Mouse (Mus musculus) forebrain, embryonic 10.5 days (tissue): ENCODE data around the gene Med7. TPM values are rescaled to one million over a fixed set of nuclear protein-coding genes. Genes with fewer than 3 reads are reported as not detected.

Experiments used
- DNase-seq: peaks from one replicate; pipeline ENCODE4 v3.0.0-alpha.2; 2017; ENCODE audit warnings: low spot score; ENCODE audit errors: extremely low spot score
- H3K27ac ChIP-seq: fragments of 300-500 bp; sonication (generic); 2 replicates; pipeline ENCODE4 v1.5.1; 2016; ENCODE audit warnings: mild to moderate bottlenecking
- H3K27me3 ChIP-seq: fragments of 300-500 bp; sonication (generic); 2 replicates; pipeline ENCODE4 v1.6.1; 2016; ENCODE audit warnings: mild to moderate bottlenecking; ENCODE audit not compliant: poor library complexity, severe bottlenecking
- H3K36me3 ChIP-seq: fragments of 300-500 bp; sonication (generic); replicated peaks from 2 replicates; pipeline ENCODE4 v1.6.1; 2016; ENCODE audit warnings: mild to moderate bottlenecking, moderate library complexity
- H3K4me1 ChIP-seq: fragments of 300-500 bp; sonication (generic); 2 replicates; pipeline ENCODE4 v1.6.1; 2016
- H3K4me3 ChIP-seq: fragments of 300-500 bp; sonication (generic); 2 replicates; pipeline ENCODE4 v1.5.1; 2016; ENCODE audit warnings: mild to moderate bottlenecking, moderate library complexity
- H3K9me3 ChIP-seq: fragments of 300-500 bp; sonication (generic); 2 replicates; pipeline ENCODE4 v1.6.1; 2016; ENCODE audit warnings: mild to moderate bottlenecking, moderate library complexity
- WGBS: fragments of 180-500 bp; shearing (Covaris S2); methylation state at CpG from one replicate; pipeline ENCODE4 v1.1.7; 2016; 5-methylcytosine and 5-hydroxymethylcytosine counted together
- polyA plus RNA-seq: library from polyadenylated mRNA; unstranded; fragments of >200 nt; fragmentation: Nextera tagmentation; extraction: Ambion mirVana; gene quantifications from 2 replicates; pipeline ENCODE4 v1.2.1, GENCODE M21; 2016

The Med7 gene
- polyA plus RNA-seq = 96.8 and 101 TPM in 2 replicates

DNA sequence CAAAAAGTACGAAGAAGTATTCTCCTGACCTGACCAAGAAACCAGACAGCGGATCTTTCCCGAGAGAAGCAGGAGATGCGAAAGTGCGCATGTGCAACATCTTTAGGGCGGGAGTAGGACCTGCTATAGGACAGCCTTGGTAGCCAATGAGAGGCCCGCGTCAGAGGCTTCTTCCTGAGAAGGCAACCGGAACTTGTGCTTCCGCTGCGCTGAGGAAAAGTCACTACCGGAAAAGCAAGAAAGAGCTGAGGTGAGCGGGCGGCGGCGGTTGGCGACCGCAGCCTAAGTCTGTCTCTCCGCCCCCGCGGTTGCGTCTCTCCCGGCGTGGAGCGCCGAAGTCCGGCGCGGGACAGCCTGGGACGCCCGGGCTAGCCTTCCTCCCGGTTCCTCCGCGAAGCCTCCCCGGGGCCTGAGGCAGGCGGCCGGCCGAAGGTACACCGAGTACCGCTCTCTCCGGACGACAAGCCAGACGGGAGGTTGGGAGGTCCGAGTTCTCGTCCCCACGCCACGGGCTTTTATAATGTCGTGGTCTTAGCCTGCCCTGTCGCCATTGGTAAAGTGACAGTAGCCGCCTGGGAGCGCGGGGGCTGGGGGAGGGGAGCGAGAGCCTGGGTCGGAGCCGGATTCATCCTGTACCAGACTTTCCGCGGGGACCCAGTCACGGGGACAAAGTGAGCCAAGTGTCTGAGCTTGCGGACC lies at the start of gene Med7:
Gene Med7 (plus strand): TSS at position 166 of the 699 bp plus-strand sequence.
- peaks cover 13% of the 10 kb centered on the region for H3K4me1 ChIP-seq
- peak within 1 kb of the TSS; percentile 97 for H3K27ac ChIP-seq
- H3K9me3 ChIP-seq = no peaks in the 10 kb centered on the region
- DNase-seq = peak; percentile 94
- no peaks in the 10 kb centered on the region for H3K27me3 ChIP-seq
- H3K4me3 ChIP-seq = peak within 1 kb of the TSS; percentile 95
- WGBS = under 1% methylated on average over 59 of the region's 59 CpGs
- H3K36me3 ChIP-seq = peaks cover 33% of the 10 kb centered on the region

- H3K27me3 ChIP-seq = no peaks in the 10 kb centered on the region
Observed at GRCm38 (mm10) chr11:46387061-46387460, 49.7 kb upstream of the Med7 start.

DNA sequence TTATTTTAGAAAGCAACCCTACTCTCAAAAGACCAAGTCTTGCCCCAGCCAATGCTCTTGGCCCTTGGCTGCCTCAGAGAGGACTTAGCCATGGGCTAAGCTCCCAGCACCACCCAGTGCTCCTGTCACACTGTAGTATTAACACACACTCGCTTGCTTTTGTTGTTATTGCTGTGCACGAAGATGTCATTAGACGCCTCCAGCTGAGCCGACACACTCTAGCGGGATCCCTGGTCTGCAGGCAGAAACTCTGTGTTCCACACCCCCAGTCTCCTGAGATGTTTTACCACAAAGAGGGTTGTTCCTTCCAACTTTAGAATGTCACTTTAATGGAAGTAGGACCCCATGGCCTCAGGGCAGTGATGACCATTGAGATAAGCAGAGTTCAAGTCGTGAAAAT lies 48.3 kb upstream of the Med7 start:
- 80% methylated on average over 6 of the region's 6 CpGs for WGBS
- H3K9me3 ChIP-seq = no peaks in the 10 kb centered on the region
- no peaks in the 10 kb centered on the region for H3K36me3 ChIP-seq

More at GRCm38 (mm10) chr11:46387061-46387460, 49.7 kb upstream of the Med7 start:
- WGBS = 93% methylated on average over 8 of the region's 8 CpGs
- no peak for DNase-seq
- H3K9me3 ChIP-seq = no peaks in the 10 kb centered on the region
- no peak overlapping the region for H3K27ac ChIP-seq
- H3K36me3 ChIP-seq = no peaks in the 10 kb centered on the region
- H3K4me3 ChIP-seq = no peak overlapping the region
- peaks cover 6% of the 10 kb centered on the region for H3K4me1 ChIP-seq

DNA sequence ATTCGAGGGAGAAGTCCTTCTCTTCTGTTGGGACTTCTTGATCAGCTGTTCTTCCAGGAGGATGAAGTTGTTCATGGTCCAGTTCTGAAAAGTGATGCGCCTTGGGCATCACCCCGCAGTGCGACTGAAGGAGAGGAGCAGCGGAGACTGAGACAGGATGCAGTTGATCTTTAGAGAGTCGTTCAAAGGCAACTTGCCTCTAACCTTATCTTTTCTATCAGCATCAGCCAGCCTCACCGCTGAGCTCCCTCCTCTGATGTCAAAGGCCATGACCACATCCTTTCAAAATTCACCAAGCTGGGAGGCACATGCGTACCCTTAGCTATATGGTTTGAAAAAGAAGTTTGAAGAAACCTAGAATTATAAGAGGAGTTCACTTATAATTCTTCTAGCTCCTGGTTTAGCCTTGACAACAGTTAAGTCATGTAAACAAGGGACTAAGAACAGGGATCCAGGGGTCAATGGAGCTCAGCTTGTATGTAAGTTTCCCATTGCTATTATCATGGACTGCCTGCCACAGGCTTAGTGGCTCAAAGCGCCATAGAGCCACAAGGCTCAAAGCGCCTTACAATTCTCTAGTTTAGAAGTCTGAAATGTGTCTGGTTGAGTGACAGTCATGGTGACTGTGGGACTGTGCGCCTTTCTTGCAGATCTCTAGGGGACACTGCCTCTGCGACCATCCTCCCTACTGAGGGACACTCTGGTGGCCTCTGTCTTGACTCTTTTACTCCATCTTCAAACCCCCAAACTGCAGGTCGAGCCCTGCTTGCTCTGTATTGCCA lies 47.2 kb upstream of the Med7 start, which contains the start of gene Itk:
Gene Itk (minus strand): TSS at position 180 of the 782 bp plus-strand sequence.
- Histone ChIP-seq H3K36me3 (no peaks in the 10 kb centered on the region), H3K27me3 (no peaks in the 10 kb centered on the region), H3K27ac (no peak within 1 kb of the TSS), H3K9me3 (no peaks in the 10 kb centered on the region), H3K4me1 (peaks cover 6% of the 10 kb centered on the region), H3K4me3 (no peak within 1 kb of the TSS)
- DNase-seq = no peak
- 86% methylated on average over 13 of the region's 13 CpGs for WGBS

More for the DNA sequence above, 48.3 kb upstream of the Med7 start:
- Histone ChIP-seq H3K4me1 (peaks cover 6% of the 10 kb centered on the region), H3K27ac (no peak overlapping the region), H3K4me3 (no peak overlapping the region), H3K27me3 (no peaks in the 10 kb centered on the region)
- DNase-seq = no peak

DNA sequence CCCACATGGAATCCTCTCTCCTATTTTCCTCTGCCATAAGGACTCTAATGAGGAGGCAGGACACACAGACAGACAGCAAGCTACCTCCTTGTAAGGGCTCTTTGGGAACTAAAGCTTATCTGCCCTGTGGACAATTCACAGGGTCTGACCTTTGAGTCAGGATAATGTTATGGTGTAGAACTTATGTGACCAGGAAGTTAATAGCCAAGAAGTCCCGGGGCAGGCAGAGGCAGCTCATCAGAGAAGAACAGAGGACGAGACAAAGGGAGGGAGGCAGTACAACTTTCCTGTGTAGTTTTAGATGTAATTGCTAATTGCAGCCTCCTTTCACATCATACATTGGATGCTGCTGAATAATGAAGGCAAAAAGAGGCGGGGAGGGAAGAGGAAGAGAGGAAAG lies 46.1 kb upstream of the Med7 start:
- no peaks in the 10 kb centered on the region for H3K9me3 ChIP-seq
- no peak overlapping the region for H3K4me3 ChIP-seq
- peaks cover 6% of the 10 kb centered on the region for H3K4me1 ChIP-seq
- no peaks in the 10 kb centered on the region for H3K36me3 ChIP-seq
- H3K27ac ChIP-seq = no peak overlapping the region
- DNase-seq = no peak
- H3K27me3 ChIP-seq = no peaks in the 10 kb centered on the region
- 48% methylated on average over 3 of the region's 3 CpGs for WGBS

DNA sequence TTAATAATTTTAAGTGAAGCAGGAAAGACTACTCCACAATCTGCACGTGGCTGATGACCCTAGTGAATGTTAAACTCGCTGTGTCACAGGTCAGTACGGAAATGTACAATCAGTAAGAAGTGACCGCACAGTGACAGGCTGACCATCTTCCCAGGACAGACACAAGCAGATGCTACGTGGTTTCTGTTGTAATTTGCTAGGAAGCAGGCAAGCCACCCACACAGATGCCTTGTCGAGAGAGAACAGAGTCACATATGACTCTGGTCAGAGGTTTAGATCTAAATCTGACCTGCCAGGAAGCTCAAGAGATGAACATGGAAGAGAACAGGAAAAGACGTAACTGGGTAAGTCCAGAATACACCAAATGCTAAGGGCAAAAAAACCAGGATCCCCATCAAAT lies 43.8 kb upstream of the Med7 start:
- H3K4me1 ChIP-seq = peaks cover 6% of the 10 kb centered on the region
- no peak for DNase-seq
- no peaks in the 10 kb centered on the region for H3K36me3 ChIP-seq
- no peak overlapping the region for H3K4me3 ChIP-seq
- no peaks in the 10 kb centered on the region for H3K9me3 ChIP-seq
- H3K27me3 ChIP-seq = no peaks in the 10 kb centered on the region
- H3K27ac ChIP-seq = no peak overlapping the region
- WGBS = 89% methylated on average over 7 of the region's 7 CpGs

GRCm38 (mm10) chr11:46393413-46393812 lies 43.3 kb upstream of the Med7 start:
- WGBS = 83% methylated on average over 4 of the region's 4 CpGs

GRCm38 (mm10) chr11:46395088-46395487 lies 41.6 kb upstream of the Med7 start:
- Histone ChIP-seq H3K27ac (no peak overlapping the region), H3K4me1 (peaks cover 10% of the 10 kb centered on the region), H3K9me3 (no peaks in the 10 kb centered on the region), H3K36me3 (no peaks in the 10 kb centered on the region), H3K27me3 (no peaks in the 10 kb centered on the region), H3K4me3 (no peak overlapping the region)
- 93% methylated on average over 2 of the region's 2 CpGs for WGBS
- DNase-seq = no peak

More at GRCm38 (mm10) chr11:46393413-46393812, 43.3 kb upstream of the Med7 start:
- Histone ChIP-seq H3K4me1 (peaks cover 6% of the 10 kb centered on the region), H3K4me3 (no peak overlapping the region), H3K27ac (no peak overlapping the region), H3K27me3 (no peaks in the 10 kb centered on the region), H3K9me3 (no peaks in the 10 kb centered on the region), H3K36me3 (no peaks in the 10 kb centered on the region)
- no peak for DNase-seq

DNA sequence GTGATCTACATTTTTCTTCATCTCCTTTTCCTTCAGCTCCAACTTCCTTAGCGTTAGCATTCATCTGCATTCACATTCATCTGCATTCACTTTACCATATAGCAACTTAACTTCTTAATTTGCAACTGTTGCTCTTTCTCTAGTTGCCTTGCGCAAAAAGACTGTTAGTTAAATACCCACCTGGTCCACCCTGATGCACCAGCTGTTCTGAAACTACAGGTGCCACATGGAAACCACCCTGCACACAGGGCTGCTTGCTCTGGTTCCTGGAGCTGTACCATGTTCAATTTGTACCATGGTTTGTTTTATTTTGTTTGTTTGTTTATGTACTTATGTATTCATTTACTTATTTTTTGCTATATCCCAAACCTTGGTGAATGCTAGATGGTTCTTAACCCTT lies 41.0 kb upstream of the Med7 start:
- no peak for DNase-seq
- Histone ChIP-seq H3K9me3 (no peaks in the 10 kb centered on the region), H3K4me1 (peaks cover 5% of the 10 kb centered on the region), H3K27me3 (no peaks in the 10 kb centered on the region), H3K4me3 (no peak overlapping the region), H3K36me3 (no peaks in the 10 kb centered on the region), H3K27ac (no peak overlapping the region)
- 93% methylated on average over 2 of the region's 2 CpGs for WGBS

DNA sequence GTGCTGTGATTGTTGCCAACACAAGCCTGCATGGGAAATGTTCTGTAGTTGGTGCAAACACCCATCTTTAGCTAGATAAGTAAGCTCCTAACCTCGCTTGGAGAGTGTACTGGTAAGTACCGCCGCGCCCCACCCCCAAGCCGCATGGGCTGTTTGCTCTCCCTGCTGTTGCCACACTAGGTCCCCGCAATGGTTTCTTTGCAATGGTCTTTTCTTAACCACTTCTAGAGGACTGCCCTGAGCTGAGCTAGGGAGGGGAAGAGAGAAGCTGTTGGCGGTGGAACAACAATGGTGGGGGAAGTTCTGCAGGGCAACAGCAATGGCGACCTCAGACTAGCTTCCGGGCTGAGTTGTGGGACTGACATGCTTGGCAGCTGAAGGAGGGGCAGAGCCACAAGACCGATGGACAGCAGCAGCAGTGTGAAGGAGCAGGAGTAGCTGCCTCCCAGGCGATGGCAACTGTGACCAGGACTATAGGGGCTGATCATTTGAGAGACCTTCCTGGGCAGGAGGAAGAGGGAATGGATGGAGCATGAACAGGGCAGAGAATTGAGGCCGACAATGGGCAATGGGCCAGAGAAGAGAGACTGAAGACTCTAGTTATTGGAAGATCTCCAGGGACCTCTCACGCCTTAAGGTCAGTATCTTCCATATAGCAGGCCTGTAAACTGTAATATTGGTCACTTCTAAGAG lies 40.4 kb upstream of the Med7 start, which contains the start of gene Fam71b:
Gene Fam71b (plus strand): TSS at position 393 of the 693 bp plus-strand sequence.
- H3K4me1 ChIP-seq = peaks cover 4% of the 10 kb centered on the region; the same call in 1 of the 2 replicates
- no peak for DNase-seq
- WGBS = 74% methylated on average over 13 of the region's 13 CpGs
- no peak within 1 kb of the TSS for H3K27ac ChIP-seq
- H3K27me3 ChIP-seq = no peaks in the 10 kb centered on the region
- no peaks in the 10 kb centered on the region for H3K36me3 ChIP-seq
- H3K9me3 ChIP-seq = no peaks in the 10 kb centered on the region
- H3K4me3 ChIP-seq = no peak within 1 kb of the TSS

DNA sequence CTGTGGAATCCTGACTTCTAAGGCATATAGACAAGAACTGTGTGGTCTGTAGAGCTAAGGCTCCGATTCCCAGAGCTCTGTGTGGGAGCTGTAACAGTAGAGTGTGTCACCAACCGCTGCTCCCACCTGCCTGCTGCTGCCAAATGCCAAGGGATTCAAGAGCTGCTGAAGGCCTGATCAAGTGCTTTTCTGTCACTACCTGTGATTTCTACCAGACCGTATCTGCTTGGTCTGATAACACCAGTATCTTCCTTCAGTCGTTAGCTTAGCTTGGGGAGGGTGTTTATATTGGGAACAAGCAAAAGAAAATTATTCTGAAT lies 39.9 kb upstream of the Med7 start:
- H3K9me3 ChIP-seq = no peaks in the 10 kb centered on the region
- H3K36me3 ChIP-seq = no peaks in the 10 kb centered on the region
- H3K4me1 ChIP-seq = peaks cover 4% of the 10 kb centered on the region; the same call in 1 of the 2 replicates
- no peak overlapping the region for H3K27ac ChIP-seq
- WGBS = 91% methylated on average over 4 of the region's 4 CpGs
- H3K4me3 ChIP-seq = no peak overlapping the region
- DNase-seq = no peak
- no peaks in the 10 kb centered on the region for H3K27me3 ChIP-seq

- no peak overlapping the region for H3K27ac ChIP-seq
- peaks cover 4% of the 10 kb centered on the region; the same call in 1 of the 2 replicates for H3K4me1 ChIP-seq
- H3K9me3 ChIP-seq = no peaks in the 10 kb centered on the region
- H3K4me3 ChIP-seq = no peak overlapping the region
- H3K27me3 ChIP-seq = no peaks in the 10 kb centered on the region
- DNase-seq = no peak
- H3K36me3 ChIP-seq = no peaks in the 10 kb centered on the region
- 70% methylated on average over 2 of the region's 2 CpGs for WGBS
Observed at GRCm38 (mm10) chr11:46397900-46398299, 38.8 kb upstream of the Med7 start.
